Mouse (Mus musculus): ENCODE measurements around the gene Vcam1. TPM values are rescaled to one million over a fixed set of nuclear protein-coding genes. Genes with fewer than 3 reads are reported as not detected.

Vcam1 gene
- polyA plus RNA-seq, 1 experiment from 2014 or later: 37.2 TPM

GRCm38 (mm10) chr3:116100850-116101249, 28.6 kb downstream of the Vcam1 start:
- no peak overlapping the region for H3K4me3 ChIP-seq (replicated peaks)
- H3K27me3 ChIP-seq: no peaks in the 10 kb centered on the region
- 91% methylated on average over 1 of the region's 1 CpGs for WGBS
- no peaks in the 10 kb centered on the region for H3K9me3 ChIP-seq
- no peaks in the 10 kb centered on the region for H3K36me3 ChIP-seq (replicated peaks)
- no peak for ATAC-seq (ENCODE audit: low FRiP score)
- H3K9ac ChIP-seq: no peak overlapping the region
- H3K4me2 ChIP-seq: no peak overlapping the region
- H3K4me1 ChIP-seq: peaks cover 7% of the 10 kb centered on the region; the same call in 1 of the 2 replicates
- H3K27ac ChIP-seq: no peak overlapping the region

GRCm38 (mm10) chr3:116095934-116096333, 33.6 kb downstream of the Vcam1 start:
- Histone ChIP-seq H3K36me3 (replicated peaks) (no peaks in the 10 kb centered on the region), H3K4me1 (no peaks in the 10 kb centered on the region), H3K27ac (no peak overlapping the region), H3K9me3 (peaks cover 2% of the 10 kb centered on the region; the same call in 1 of the 2 replicates), H3K4me3 (replicated peaks) (no peak overlapping the region), H3K9ac (no peak overlapping the region), H3K27me3 (no peaks in the 10 kb centered on the region), H3K4me2 (no peak overlapping the region)
- ATAC-seq (ENCODE audit: low FRiP score): no peak
- 63% methylated on average over 3 of the region's 3 CpGs for WGBS

- Histone ChIP-seq H3K36me3 (replicated peaks) (no peaks in the 10 kb centered on the region), H3K27ac (no peak overlapping the region), H3K4me2 (no peak overlapping the region), H3K9me3 (peaks cover 2% of the 10 kb centered on the region; the same call in 1 of the 2 replicates), H3K4me1 (no peaks in the 10 kb centered on the region), H3K9ac (no peak overlapping the region), H3K27me3 (no peaks in the 10 kb centered on the region), H3K4me3 (replicated peaks) (no peak overlapping the region)
- 71% methylated on average over 4 of the region's 4 CpGs for WGBS
- ATAC-seq (ENCODE audit: low FRiP score): no peak
Measured at GRCm38 (mm10) chr3:116095312-116095711, 34.2 kb downstream of the Vcam1 start.

- H3K36me3 ChIP-seq (replicated peaks): no peaks in the 10 kb centered on the region
- H3K27ac ChIP-seq: no peak overlapping the region
- H3K9ac ChIP-seq: no peak overlapping the region
- no peak overlapping the region for H3K4me3 ChIP-seq (replicated peaks)
- WGBS: 100% methylated on average over 1 of the region's 1 CpGs
- H3K27me3 ChIP-seq: no peaks in the 10 kb centered on the region
- no peak overlapping the region for H3K4me2 ChIP-seq
- no peaks in the 10 kb centered on the region for H3K4me1 ChIP-seq
- ATAC-seq (ENCODE audit: low FRiP score): no peak
- peaks cover 2% of the 10 kb centered on the region; the same call in 1 of the 2 replicates for H3K9me3 ChIP-seq
Measured at GRCm38 (mm10) chr3:116094886-116095285, 34.6 kb downstream of the Vcam1 start.

GRCm38 (mm10) chr3:116094288-116094687, 35.2 kb downstream of the Vcam1 start:
- no peak overlapping the region for H3K4me2 ChIP-seq
- no peak for ATAC-seq (ENCODE audit: low FRiP score)
- H3K4me3 ChIP-seq (replicated peaks): no peak overlapping the region
- no peak overlapping the region for H3K27ac ChIP-seq
- no peaks in the 10 kb centered on the region for H3K36me3 ChIP-seq (replicated peaks)
- no peak overlapping the region for H3K9ac ChIP-seq
- no peaks in the 10 kb centered on the region for H3K4me1 ChIP-seq
- WGBS: 86% methylated on average over 2 of the region's 2 CpGs
- H3K9me3 ChIP-seq: peaks cover 2% of the 10 kb centered on the region; the same call in 1 of the 2 replicates
- H3K27me3 ChIP-seq: no peaks in the 10 kb centered on the region

GRCm38 (mm10) chr3:116092547-116092946, 36.9 kb downstream of the Vcam1 start:
- Histone ChIP-seq H3K4me3 (replicated peaks) (no peak overlapping the region), H3K27me3 (no peaks in the 10 kb centered on the region), H3K4me2 (no peak overlapping the region), H3K36me3 (replicated peaks) (no peaks in the 10 kb centered on the region), H3K9me3 (peaks cover 2% of the 10 kb centered on the region; the same call in 1 of the 2 replicates), H3K9ac (no peak overlapping the region), H3K4me1 (no peaks in the 10 kb centered on the region), H3K27ac (no peak overlapping the region)
- no peak for ATAC-seq (ENCODE audit: low FRiP score)
- 94% methylated on average over 3 of the region's 3 CpGs for whole genome bisulfite sequencing

GRCm38 (mm10) chr3:116091706-116092105, 37.8 kb downstream of the Vcam1 start:
- Histone ChIP-seq H3K27ac (no peak overlapping the region), H3K36me3 (replicated peaks) (no peaks in the 10 kb centered on the region), H3K4me3 (replicated peaks) (no peak overlapping the region), H3K9me3 (peaks cover 2% of the 10 kb centered on the region; the same call in 1 of the 2 replicates), H3K9ac (no peak overlapping the region), H3K4me2 (no peak overlapping the region), H3K4me1 (no peaks in the 10 kb centered on the region), H3K27me3 (no peaks in the 10 kb centered on the region)
- WGBS: 92% methylated on average over 5 of the region's 5 CpGs
- ATAC-seq (ENCODE audit: low FRiP score): no peak

GRCm38 (mm10) chr3:116085962-116086361, 43.5 kb downstream of the Vcam1 start:
- no peaks in the 10 kb centered on the region for H3K27me3 ChIP-seq
- H3K4me2 ChIP-seq: no peak overlapping the region
- WGBS: 85% methylated on average over 4 of the region's 4 CpGs
- H3K9me3 ChIP-seq: no peaks in the 10 kb centered on the region
- no peak overlapping the region for H3K27ac ChIP-seq
- no peak overlapping the region for H3K9ac ChIP-seq
- no peaks in the 10 kb centered on the region for H3K4me1 ChIP-seq
- ATAC-seq (ENCODE audit: low FRiP score): no peak
- no peaks in the 10 kb centered on the region for H3K36me3 ChIP-seq (replicated peaks)
- no peak overlapping the region for H3K4me3 ChIP-seq (replicated peaks)

GRCm38 (mm10) chr3:116080939-116081676, 48.4 kb downstream of the Vcam1 start:
- WGBS: 73% methylated on average over 7 of the region's 7 CpGs

GRCm38 (mm10) chr3:116080166-116080788, 49.2 kb downstream of the Vcam1 start:
- Histone ChIP-seq H3K4me2 (no peak overlapping the region), H3K27ac (no peak overlapping the region), H3K27me3 (no peaks in the 10 kb centered on the region), H3K9ac (no peak overlapping the region), H3K4me3 (replicated peaks) (no peak overlapping the region), H3K36me3 (replicated peaks) (no peaks in the 10 kb centered on the region), H3K9me3 (no peaks in the 10 kb centered on the region), H3K4me1 (no peaks in the 10 kb centered on the region)
- no peak for ATAC-seq (ENCODE audit: low FRiP score)
- WGBS: 82% methylated on average over 8 of the region's 8 CpGs

More at GRCm38 (mm10) chr3:116080939-116081676, 48.4 kb downstream of the Vcam1 start:
- no peak overlapping the region for H3K27ac ChIP-seq
- no peak overlapping the region for H3K4me3 ChIP-seq (replicated peaks)
- no peaks in the 10 kb centered on the region for H3K4me1 ChIP-seq
- H3K4me2 ChIP-seq: no peak overlapping the region
- H3K9ac ChIP-seq: no peak overlapping the region
- no peaks in the 10 kb centered on the region for H3K27me3 ChIP-seq
- no peaks in the 10 kb centered on the region for H3K9me3 ChIP-seq
- ATAC-seq (ENCODE audit: low FRiP score): no peak
- no peaks in the 10 kb centered on the region for H3K36me3 ChIP-seq (replicated peaks)

- Histone ChIP-seq H3K4me1 (no peaks in the 10 kb centered on the region), H3K27ac (no peak overlapping the region), H3K9ac (no peak overlapping the region), H3K4me3 (replicated peaks) (no peak overlapping the region), H3K9me3 (no peaks in the 10 kb centered on the region), H3K36me3 (replicated peaks) (no peaks in the 10 kb centered on the region), H3K27me3 (no peaks in the 10 kb centered on the region), H3K4me2 (no peak overlapping the region)
- no peak for ATAC-seq (ENCODE audit: low FRiP score)
- WGBS: 74% methylated on average over 4 of the region's 4 CpGs
Measured at GRCm38 (mm10) chr3:116078490-116078889, 51.0 kb downstream of the Vcam1 start.

- H3K4me3 ChIP-seq (replicated peaks): no peak overlapping the region
- no peaks in the 10 kb centered on the region for H3K9me3 ChIP-seq
- H3K4me1 ChIP-seq: no peaks in the 10 kb centered on the region
- 84% methylated on average over 2 of the region's 2 CpGs for WGBS
- no peak overlapping the region for H3K4me2 ChIP-seq
- H3K9ac ChIP-seq: no peak overlapping the region
- H3K27ac ChIP-seq: no peak overlapping the region
- H3K27me3 ChIP-seq: no peaks in the 10 kb centered on the region
- ATAC-seq (ENCODE audit: low FRiP score): no peak
- H3K36me3 ChIP-seq (replicated peaks): no peaks in the 10 kb centered on the region
Measured at GRCm38 (mm10) chr3:116076739-116077138, 52.7 kb downstream of the Vcam1 start.

GRCm38 (mm10) chr3:116072584-116072983, 56.9 kb downstream of the Vcam1 start:
- Histone ChIP-seq H3K9me3 (no peaks in the 10 kb centered on the region), H3K4me1 (no peaks in the 10 kb centered on the region), H3K9ac (no peak overlapping the region), H3K27ac (no peak overlapping the region), H3K4me3 (replicated peaks) (no peak overlapping the region), H3K27me3 (no peaks in the 10 kb centered on the region), H3K4me2 (no peak overlapping the region), H3K36me3 (replicated peaks) (no peaks in the 10 kb centered on the region)
- 78% methylated on average over 2 of the region's 2 CpGs for WGBS
- ATAC-seq (ENCODE audit: low FRiP score): no peak
